Mouse (Mus musculus): ENCODE measurements around the gene Arhgap32. TPM values are rescaled to one million over a fixed set of nuclear protein-coding genes. Genes with fewer than 3 reads are reported as not detected.
A peak's percentile ranks its signal among the peaks of the same experiment; 100 is the strongest.

Gene Arhgap32
- total and polyA plus RNA-seq, 3 experiments = 0.38 to 0.41 TPM; not detected in 1

DNA sequence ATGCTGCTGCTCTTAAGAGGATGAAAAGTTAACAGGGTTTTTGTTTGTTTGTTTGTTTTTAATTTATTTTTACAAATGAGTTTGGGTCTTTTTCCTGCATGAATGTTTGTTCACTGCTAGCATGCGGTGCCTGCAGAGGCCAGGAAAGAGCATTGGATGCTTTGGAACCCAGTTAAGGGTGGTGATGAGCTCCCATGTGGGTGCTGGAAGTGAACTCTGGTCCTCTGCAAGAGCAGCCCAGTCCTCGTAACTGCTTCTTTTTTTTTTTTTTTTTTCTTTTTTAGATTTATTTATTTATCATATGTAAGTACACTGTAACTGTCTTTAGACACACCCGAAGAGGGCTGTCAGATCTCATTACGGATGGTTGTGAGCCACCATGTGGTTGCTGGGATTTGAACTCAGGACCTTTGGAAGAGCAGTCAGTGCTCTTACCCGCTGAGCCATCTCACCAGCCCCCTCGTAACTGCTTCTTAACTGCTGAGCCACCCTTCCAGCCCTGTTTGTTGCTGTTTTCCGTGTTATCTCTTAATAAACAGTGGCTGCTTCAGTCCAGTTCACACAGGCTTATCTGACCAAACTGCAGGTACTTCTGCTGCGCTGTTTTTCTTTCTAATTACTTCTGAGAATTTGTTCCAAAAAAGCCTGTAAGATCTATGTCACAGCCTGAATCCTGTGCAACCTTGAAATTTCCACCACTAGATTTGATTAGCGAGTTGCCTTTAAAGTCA lies 17.3 kb upstream of the Arhgap32 start:
- H3K4me2 ChIP-seq (ENCODE audit: insufficient read depth, low read depth, poor library complexity, severe bottlenecking) = no peak overlapping the region
- no peaks in the 10 kb centered on the region for H3K27me3 ChIP-seq (replicated peaks)
- H3K27ac ChIP-seq (ENCODE audit: insufficient read depth, low read depth) = no peak overlapping the region
- no peaks in the 10 kb centered on the region for H3K36me3 ChIP-seq (replicated peaks in 1 of 2; ENCODE audit: control insufficient read depth in 1 of 2, insufficient read depth in 1 of 2, low read length in 1 of 2)
- no peak for DNase-seq (ENCODE audit: extremely low read depth)
- no peak overlapping the region for H3K9ac ChIP-seq (ENCODE audit: insufficient read depth, low read depth)
- no peaks in the 10 kb centered on the region for H3K9me3 ChIP-seq (replicated peaks; ENCODE audit: low read length)
- H3K79me2 ChIP-seq (replicated peaks; ENCODE audit: control insufficient read depth, extremely low read depth, insufficient read depth, poor library complexity, severe bottlenecking) = no peaks in the 10 kb centered on the region
- peaks cover 0 to 6% of the 10 kb centered on the region in 2 experiments; a peak in 1 of 4 replicates for H3K4me1 ChIP-seq (ENCODE audit: control insufficient read depth in 1 of 2, insufficient read depth in 2 of 2)
- no peak overlapping the region for H3K4me3 ChIP-seq (replicated peaks in 1 of 3; ENCODE audit: low read depth in 2 of 3, low read length in 2 of 3, poor library complexity in 1 of 3)
- dilution Hi-C loops (cut with MboI; ENCODE audit: extremely low pct_ligation_motif_present, extremely low pct_unique_long_range_greater_than_20kb, low sequenced_read_pairs) = no loop called here
- in situ Hi-C loops (cut with MboI; ENCODE audit: low pct_ligation_motif_present, low pct_unique_long_range_greater_than_20kb, low sequenced_read_pairs) = no loop called here
- TF ChIP-seq USF1 (IDR thresholded peaks at IDR 0.05; ENCODE audit: low read depth, low read length) (no peak), E2F4 (IDR thresholded peaks at IDR 0.05; ENCODE audit: insufficient replicate concordance, low read depth, low read length) (no peak), RCOR1 (conservative IDR thresholded peaks at IDR 0.05; ENCODE audit: low read depth, low read length) (no peak), MAZ (IDR thresholded peaks at IDR 0.05; ENCODE audit: low read depth, low read length) (no peak), ZMIZ1 (IDR thresholded peaks at IDR 0.05; ENCODE audit: low read depth, low read length) (no peak), EP300 (IDR thresholded peaks at IDR 0.05; ENCODE audit: low read length) (no peak), HCFC1 (IDR thresholded peaks at IDR 0.05; ENCODE audit: low read depth, low read length) (no peak), MAFK (IDR thresholded peaks at IDR 0.05; ENCODE audit: insufficient replicate concordance, low read length) (no peak), SMC3 (IDR thresholded peaks at IDR 0.05; ENCODE audit: low read depth, low read length) (no peak), POLR2A (IDR thresholded peaks at IDR 0.05; ENCODE audit: low read depth, low read length) (no peak), ELF1 (IDR thresholded peaks at IDR 0.05; ENCODE audit: low read depth, low read length) (no peak), UBTF (IDR thresholded peaks at IDR 0.05; ENCODE audit: low read depth, low read length) (no peak), POLR2AphosphoS2 (IDR thresholded peaks at IDR 0.05; ENCODE audit: low read depth, low read length) (no peak), RAD21 (IDR thresholded peaks at IDR 0.05; ENCODE audit: low read depth, low read length) (no peak), ZNF384 (IDR thresholded peaks at IDR 0.05; ENCODE audit: low read depth, low read length) (no peak), NELFE (IDR thresholded peaks at IDR 0.05; ENCODE audit: low read depth, low read length) (no peak), ZC3H11A (IDR thresholded peaks at IDR 0.05; ENCODE audit: low read depth, low read length) (no peak), BHLHE40 (IDR thresholded peaks at IDR 0.05; ENCODE audit: low read depth, low read length) (no peak), ZKSCAN1 (IDR thresholded peaks at IDR 0.05; ENCODE audit: borderline replicate concordance, low read depth, low read length) (no peak), CHD2 (IDR thresholded peaks at IDR 0.05; ENCODE audit: low read length) (no peak)

DNA sequence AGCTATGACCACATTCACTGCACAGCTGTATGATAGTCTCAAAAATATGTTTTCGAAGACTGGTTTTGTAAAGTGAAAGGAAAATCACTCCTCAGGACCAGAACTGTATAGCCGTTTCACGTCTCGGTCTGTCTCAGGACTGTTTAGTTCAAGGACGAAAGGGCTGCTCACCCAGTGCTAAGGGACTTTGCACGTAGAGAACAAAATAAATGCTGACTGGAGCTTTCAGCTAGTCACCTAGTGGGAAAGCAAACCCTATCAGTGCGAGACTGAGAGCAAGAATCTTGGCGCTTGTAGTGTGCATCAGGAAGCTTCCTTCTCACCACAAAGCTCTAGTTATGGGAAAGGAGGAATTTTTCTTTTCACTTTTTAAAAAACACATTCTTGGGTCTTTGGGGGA lies 15.4 kb upstream of the Arhgap32 start:
- Histone ChIP-seq H3K4me2 (ENCODE audit: insufficient read depth, low read depth, poor library complexity, severe bottlenecking) (peak overlapping the region; percentile 26; the same call in 1 of the 2 replicates), H3K79me2 (replicated peaks; ENCODE audit: control insufficient read depth, extremely low read depth, insufficient read depth, poor library complexity, severe bottlenecking) (no peaks in the 10 kb centered on the region), H3K4me1 (ENCODE audit: control insufficient read depth in 1 of 2, insufficient read depth in 2 of 2) (no peaks in the 10 kb centered on the region), H3K9me3 (replicated peaks; ENCODE audit: low read length) (no peaks in the 10 kb centered on the region), H3K27ac (ENCODE audit: insufficient read depth, low read depth) (no peak overlapping the region), H3K36me3 (replicated peaks in 1 of 2; ENCODE audit: control insufficient read depth in 1 of 2, insufficient read depth in 1 of 2, low read length in 1 of 2) (no peaks in the 10 kb centered on the region), H3K27me3 (replicated peaks) (no peaks in the 10 kb centered on the region), H3K9ac (ENCODE audit: insufficient read depth, low read depth) (no peak overlapping the region), H3K4me3 (replicated peaks in 1 of 3; ENCODE audit: low read depth in 2 of 3, low read length in 2 of 3, poor library complexity in 1 of 3) (no peak overlapping the region)
- in situ Hi-C loops (cut with MboI; ENCODE audit: low pct_ligation_motif_present, low pct_unique_long_range_greater_than_20kb, low sequenced_read_pairs) (no loop called here), dilution Hi-C loops (cut with MboI; ENCODE audit: extremely low pct_ligation_motif_present, extremely low pct_unique_long_range_greater_than_20kb, low sequenced_read_pairs) (no loop called here)
- no peak for DNase-seq (ENCODE audit: extremely low read depth)
- TF ChIP-seq KAT2A (IDR thresholded peaks at IDR 0.05; ENCODE audit: insufficient replicate concordance, low read length) (no peak), MAZ (IDR thresholded peaks at IDR 0.05; ENCODE audit: low read depth, low read length) (no peak), ZKSCAN1 (IDR thresholded peaks at IDR 0.05; ENCODE audit: borderline replicate concordance, low read depth, low read length) (no peak), ZC3H11A (IDR thresholded peaks at IDR 0.05; ENCODE audit: low read depth, low read length) (no peak)

Data from CH12.LX (cell line).